Mouse (Mus musculus): ENCODE results near the gene Cacna1h.

Cacna1h gene

DNA sequence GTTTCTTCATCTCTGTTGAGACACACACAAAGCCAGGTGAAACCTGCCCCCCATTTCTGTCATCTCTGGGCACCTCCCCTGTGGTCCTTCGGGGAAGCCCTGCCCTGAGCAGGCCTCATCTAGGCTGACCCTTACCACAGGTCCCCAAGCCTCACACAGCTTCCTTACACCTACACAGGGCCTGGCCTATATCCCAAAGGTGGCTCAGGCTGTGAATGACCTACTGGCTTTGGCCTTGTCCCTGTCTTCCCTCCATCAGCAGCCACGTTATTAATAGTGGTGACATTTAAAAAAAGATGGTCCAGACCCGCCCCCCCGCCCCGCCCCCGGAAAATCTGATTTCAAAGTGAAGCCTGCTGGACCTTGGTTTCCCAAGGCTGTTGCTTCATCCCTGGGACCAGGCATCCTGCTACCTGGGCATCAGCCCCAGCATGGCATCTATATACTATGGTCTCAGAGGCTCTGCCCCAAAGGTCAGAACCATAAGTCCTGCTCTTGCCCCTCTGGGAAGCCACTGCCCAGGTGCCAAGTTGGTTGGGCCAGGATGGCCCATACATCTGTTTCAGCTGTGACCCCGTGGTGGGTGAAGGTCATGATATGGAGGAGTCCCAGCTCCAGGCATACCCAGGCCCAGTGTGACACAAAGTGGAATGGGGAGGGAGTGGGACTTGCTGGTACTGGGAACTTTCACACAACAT is 25.1 kb downstream of the Cacna1h start:
- no peak for DNase-seq (ENCODE audit: low spot score in 2 of 2)

DNA sequence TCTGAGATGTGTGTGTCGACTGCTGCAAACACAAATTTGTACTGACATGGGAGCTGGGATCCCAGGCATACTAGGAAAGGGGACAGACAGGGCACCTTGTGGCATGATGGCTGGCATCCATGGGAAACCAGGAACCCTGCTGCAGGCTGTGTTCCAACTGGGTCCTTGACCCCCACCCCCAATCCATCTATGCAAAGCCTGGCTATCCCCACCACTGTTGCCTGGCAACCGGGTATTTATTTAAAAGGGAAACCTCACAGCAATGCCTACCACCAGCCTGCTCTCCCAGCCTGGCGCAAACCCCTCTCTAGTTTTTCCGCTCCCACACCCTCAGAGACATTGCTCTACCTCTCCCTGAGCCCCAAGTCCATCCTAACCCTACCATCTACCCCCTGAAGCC is 26.2 kb downstream of the Cacna1h start:
- DNase-seq (ENCODE audit: low spot score in 2 of 2), result no peak

DNA sequence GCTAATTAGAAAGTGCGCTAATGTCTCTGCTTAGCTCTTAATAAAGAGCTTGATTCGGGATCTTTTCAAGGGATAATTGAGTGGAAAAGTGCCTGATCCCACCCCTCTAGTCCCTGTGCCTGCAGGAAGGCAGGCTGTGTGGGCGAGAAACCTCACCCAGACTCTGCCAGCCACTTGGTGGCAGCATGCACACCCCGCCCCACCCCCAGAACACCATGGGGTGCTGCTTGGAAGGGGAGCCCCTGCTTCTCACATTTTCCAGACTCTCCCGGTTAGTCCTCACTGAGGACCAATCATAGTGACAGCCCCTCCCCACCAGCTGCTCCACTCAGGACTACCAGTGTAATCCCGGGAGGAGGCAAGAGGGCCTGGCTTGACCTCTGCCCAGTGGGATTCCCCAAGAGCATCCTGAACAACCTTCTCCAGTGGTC is 27.6 kb downstream of the Cacna1h start:
- no peak for DNase-seq (ENCODE audit: low spot score in 2 of 2)

DNA sequence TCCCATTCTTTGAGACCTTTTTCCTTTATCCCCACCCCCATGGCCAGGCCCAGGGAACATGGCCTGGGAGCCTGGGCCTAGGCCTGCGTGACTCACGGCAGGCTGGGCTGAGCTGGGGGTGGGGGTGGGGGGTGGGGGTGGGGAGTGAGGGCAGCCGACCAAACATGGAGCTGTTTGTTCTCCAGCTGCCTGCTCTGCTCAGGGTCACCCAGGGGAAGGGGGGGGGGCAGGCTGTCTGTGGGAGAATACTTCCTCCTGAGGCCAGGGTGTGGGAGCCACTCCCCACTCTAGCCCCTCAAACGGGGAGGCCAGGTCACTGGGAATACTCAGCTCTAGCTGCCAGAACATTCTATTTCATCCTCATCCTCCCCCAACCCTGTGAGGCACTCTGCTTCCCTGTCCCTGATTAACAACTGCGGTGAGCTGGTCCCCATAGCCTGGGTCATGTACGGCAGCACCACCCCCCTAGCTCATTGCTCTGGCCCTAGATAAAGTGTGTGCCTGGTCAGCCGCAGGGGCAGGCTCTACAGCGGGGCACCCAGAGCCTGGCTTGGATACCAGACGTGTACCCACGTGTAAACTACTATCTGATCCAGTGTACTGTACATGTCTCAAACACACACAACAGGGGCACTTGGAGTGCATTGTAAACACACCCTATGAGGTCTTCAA is 28.2 kb downstream of the Cacna1h start:
- no peak for DNase-seq (ENCODE audit: low spot score in 2 of 2)

DNA sequence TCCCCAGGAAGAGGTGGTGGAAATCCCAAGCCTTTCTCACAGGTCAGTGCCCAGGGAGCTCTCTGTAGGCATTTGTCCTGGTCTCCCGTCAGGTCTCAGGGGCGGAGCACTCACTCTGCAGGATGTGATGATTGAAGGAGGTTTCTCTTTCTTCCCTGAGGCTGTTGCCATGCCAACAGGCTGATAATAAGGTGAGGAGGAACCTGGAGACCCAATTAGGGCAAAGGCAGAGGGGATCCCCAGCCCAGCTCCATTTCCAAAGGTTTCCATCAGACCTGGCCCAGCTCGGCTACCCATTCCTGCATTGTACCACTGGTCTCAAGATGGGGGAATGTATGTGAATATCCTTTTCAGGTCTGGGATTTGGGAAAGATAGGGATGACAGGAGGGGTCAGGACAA is 29.4 kb downstream of the Cacna1h start:
- DNase-seq (ENCODE audit: low spot score in 2 of 2), result no peak

DNA sequence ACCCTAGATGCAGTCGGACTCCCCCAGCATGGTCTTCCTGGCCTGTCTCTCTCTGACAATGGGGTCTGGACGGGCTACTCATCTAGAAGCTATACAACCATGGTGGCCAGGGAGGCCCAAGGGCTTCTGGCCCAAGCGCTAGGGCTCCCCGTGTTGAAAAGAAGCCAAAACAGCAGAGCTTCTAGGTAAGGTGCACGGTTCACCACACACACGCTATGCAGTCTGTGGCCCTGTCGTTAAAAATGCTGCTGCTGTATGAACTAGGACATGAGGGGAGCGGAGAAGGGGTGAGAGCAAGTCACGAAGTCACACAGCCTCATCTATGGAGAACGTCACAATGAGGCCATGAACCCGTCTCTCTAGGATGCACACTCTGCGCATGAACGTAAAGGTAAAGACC is 31.4 kb downstream of the Cacna1h start:
- DNase-seq (ENCODE audit: low spot score in 2 of 2), result no peak

DNA sequence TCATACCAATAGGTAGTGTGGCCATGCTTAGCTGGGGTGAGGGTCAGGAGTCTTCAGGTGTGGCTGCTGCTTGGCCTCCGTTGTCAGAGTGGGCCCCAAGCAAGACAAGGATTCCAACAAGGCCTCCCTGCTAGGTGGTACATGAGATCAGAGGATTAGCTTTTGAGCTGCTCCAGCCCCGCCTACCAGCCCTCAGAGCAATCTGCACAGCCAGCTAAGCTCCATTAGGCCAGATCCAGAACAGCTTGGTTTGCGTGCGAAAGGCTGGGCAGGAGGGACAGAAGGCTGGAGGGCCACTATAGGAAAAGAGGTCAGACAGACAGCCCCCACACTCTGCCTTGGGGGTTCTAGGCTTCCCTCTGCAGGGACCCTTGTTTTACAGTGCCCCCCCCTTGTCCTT is 32.1 kb downstream of the Cacna1h start:
- no peak for DNase-seq (ENCODE audit: low spot score in 2 of 2)

DNA sequence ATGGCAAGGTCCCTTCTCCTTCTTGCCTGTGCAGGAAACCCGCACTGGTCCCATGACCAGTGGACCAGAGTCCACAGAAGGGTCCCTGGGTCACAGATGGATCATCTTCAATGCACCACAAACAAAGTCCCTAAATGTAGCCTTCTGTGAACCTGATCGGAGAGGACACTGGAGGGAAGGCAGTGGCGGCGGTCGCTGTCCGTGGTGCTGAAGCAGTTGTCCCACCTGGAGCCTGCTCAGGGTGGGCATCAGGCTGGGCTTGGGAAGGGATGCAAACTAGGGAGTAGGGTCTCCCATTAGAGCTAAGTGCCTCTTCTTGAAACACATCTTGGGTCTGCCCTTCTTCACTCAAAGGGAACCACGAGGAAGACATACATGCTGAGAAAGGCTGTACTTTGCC is 33.1 kb downstream of the Cacna1h start:
- DNase-seq (ENCODE audit: low spot score in 2 of 2), result peak in 1 of 2 experiments; percentile 53

DNA sequence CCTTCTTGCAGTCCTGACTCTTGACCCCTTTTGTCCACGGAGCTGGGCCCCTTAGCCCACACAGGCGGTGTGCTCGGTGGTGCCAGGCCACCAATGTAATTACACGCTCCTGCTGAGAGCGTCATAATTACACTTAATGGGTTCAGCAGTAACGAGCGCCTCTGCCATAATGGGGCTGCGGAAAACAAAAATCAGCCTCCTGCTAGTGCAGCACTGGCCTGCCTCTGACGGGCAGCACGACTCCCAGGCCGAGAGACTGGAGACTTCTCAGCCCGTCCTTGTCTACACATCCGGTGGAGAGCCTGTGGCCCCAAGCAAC is 35.1 kb downstream of the Cacna1h start:
- no peak for DNase-seq (ENCODE audit: low spot score in 2 of 2)

DNA sequence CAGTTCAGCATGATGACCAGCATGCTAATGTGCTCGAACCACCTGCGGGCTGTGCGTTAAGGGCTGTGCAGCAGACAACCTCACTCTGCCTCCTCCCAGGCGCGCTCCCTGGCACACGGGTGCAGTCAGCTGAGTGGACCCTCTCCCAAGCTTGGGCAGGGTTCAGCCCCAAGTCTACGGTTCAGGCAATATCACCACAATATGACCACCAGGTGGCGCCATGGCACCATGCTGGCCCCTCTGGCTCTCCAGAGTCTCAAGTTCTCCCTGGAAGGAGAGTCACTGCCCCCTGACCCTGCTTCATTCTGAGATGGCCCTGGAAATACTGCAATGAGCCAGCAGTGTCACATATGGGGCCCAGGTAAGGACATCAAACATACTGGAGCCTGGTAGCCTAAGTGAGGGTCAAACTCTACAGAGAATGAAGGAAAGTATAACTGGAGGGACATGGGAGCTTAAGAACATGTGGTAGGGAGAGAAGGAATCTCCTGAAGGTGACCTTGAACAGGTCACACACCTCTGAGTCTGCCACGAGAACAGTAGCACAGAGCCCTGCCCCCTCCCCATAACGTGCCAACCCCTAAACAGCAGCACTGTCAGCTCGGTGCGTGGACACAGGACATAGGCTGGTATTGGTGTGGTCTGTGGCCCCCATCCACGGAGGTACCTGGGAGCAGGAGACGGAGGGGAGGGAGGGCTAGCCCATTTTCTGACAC is 35.6 kb downstream of the Cacna1h start:
- peak; percentile 15 to 64 for DNase-seq (ENCODE audit: low spot score in 2 of 2)

DNA sequence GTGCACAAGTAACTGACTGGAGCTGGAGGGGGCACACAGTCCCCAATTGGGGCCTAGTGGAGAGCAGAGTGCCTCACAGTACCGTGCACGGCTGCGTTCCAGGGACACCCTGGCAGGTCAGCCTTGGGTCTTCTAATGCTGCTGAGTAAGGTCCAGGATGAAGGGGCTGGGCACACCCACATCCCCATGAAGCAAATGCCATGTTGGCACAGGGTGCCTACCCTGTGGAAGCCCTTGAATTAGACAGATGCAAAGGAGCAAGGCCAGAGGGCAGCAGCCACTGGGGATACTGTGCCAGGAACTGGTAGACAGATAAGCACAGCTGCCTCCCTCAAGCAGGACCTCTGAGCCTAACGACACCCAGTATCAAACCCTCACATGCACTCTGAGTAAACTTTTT is 39.1 kb downstream of the Cacna1h start:
- no peak for DNase-seq (ENCODE audit: low spot score in 2 of 2)

DNA sequence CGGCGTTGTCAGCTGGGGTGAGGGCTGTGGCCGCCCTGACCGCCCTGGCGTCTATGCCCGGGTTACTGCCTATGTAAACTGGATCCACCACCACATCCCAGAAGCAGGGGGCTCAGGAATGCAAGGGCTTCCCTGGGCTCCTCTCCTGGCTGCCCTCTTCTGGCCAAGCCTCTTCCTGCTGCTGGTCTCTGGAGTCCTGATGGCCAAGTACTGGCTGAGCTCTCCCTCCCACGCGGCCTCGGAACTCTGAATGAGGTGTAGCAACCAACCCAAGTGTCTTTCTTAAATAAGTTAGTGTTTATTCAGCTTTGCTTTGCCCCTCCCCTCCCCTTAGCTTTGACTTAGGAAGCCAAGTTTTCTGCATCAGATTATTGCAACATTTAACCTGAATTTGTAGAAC is 59.6 kb downstream of the Cacna1h start:
- DNase-seq (ENCODE audit: low spot score in 2 of 2), result no peak

DNA sequence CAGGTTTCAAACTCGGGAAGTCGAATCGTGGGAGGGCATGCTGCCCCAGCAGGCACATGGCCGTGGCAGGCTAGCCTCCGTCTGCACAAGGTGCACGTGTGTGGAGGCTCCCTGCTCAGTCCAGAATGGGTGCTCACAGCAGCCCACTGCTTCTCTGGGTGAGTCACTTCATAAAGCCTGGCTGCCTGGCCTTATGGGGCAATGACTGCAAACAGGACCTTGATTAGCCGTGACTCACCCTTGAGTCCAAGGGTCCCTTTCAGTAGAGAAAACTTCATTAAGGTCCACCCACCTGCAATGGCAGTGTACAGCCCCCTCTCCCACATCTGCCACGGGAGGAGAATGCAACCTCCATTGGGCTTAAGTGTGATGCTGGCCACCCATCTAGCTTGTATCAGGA is 61.1 kb downstream of the Cacna1h start:
- DNase-seq (ENCODE audit: low spot score in 2 of 2), result no peak

DNA sequence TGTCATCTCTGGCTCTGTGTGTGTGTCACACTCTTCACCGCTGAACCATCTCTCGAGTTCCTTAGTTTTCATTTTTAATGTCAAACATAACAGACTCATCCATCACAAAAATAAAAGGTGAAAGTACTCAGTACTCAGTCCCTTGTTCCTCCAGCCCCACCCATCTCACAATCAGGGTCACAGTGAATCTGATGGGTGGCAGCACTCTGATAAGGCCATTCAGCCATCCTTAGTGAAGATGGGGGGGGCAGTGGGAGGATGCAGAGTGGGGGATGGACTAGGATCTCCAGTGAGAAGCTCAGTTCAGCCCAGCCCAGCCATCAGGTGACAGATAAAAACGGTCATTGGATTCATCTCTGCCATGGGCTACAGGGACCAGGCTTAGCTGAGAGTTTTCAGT is 64.6 kb downstream of the Cacna1h start, which contains the start of gene Tpsg1:
TSS of gene Tpsg1 (plus strand) at position 301 of the 400 bp plus-strand sequence.
- DNase-seq (ENCODE audit: low spot score in 2 of 2), result no peak

DNA sequence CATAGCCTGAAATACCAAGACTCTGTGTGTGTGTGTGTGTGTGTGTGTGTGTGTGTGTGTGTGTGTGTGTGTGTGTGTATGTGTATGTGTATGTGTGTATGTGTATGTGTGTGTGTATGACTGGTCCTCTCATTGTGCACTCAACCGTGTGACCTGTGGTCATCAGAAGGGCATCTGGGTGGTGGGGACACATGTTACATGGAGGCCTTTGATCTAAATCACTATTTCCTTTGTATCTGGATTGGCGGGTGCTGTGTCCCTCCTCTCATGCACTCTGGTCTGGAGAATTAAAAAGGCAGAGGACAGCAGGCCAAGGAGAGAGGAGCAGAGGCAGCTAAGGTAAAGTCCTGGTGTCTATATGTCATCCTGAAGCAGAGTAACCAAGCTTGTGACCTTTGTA is 67.6 kb downstream of the Cacna1h start, which contains the start of gene Tpsb2:
TSS of gene Tpsb2 (plus strand) at position 301 of the 400 bp plus-strand sequence.
- no peak for DNase-seq (ENCODE audit: low spot score in 2 of 2)

DNA sequence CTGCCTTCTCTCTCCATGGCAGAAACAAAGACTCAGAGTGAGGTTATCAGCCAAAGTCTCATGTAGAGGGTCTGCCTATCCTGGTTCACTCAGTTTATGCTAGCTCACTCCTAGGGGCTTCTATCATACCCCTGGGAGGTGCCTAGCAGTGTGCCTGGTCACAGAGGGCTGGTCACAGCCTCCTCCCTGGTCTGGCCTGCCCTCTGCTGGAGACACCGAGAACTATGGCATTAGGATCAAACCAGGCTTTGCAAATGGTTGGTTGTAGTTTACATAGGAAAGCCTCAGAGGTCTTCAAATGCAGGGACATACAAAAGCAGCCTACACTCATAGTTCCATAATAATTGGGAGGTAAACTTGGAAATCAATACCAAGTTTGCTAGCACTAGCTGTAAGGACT is 69.9 kb downstream of the Cacna1h start:
- DNase-seq (ENCODE audit: low spot score in 2 of 2), result peak in 1 of 2 experiments; percentile 40

DNA sequence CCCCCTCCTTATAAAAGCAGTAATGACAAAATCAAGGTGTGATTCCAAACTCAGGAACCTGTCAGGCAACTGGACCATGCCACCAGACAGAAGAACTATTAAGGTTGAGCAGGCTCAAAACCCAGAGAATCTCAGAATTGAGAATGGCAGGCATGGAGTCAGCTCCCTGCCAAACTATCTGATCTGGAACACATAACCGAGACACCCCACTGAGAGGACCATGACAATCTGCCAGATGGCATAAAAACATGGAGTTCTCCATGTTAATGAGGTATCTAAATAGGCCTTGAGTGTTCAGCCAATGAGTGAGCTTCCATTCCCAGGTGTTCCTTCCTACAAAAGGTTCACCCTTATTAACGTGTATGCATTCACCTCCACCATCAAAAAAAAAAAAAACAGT is 72.3 kb downstream of the Cacna1h start:
- no peak for DNase-seq (ENCODE audit: low spot score in 2 of 2)

DNA sequence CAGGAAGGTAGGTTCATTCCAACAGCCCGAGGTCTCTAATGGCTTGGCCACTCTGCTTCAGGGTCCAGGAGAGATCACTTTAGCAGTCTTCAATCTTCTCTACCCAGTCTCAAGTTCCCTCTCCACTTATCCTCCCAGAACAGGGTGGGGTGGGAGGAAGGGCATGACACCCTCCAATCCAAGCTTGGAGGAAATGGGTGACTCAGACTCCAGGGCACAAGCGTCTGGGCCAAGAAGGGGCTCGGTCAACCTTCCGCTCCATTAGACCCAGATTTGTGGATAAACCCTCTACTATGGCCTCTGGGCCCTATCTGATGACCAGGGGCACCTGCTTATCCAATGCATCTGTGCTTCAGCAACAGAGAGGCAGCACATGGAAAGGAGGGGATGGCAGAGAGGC is 88.1 kb downstream of the Cacna1h start, which contains the start of gene Tpsab1:
TSS of gene Tpsab1 (minus strand) at position 101 of the 400 bp plus-strand sequence.
- DNase-seq (ENCODE audit: low spot score in 2 of 2), result no peak

DNA sequence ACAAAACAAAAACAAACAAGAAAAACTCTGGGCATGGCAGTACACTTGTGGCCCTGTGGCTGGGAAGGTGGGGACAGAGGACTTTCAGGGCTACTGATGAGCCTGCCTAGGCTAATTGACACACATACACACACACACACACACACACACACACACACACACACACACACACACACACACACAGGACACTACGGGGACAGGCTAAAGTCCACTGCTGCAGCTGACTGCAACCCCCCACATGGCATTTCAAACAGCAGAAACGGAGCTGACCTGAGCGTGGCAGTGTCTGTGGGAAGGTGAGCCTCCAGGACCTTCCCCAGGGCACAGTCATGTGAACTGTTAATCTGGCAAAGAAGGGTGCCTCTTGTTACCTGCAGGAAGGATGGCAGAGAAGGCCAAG is 92.1 kb downstream of the Cacna1h start:
- DNase-seq (ENCODE audit: low spot score in 2 of 2), result no peak

DNA sequence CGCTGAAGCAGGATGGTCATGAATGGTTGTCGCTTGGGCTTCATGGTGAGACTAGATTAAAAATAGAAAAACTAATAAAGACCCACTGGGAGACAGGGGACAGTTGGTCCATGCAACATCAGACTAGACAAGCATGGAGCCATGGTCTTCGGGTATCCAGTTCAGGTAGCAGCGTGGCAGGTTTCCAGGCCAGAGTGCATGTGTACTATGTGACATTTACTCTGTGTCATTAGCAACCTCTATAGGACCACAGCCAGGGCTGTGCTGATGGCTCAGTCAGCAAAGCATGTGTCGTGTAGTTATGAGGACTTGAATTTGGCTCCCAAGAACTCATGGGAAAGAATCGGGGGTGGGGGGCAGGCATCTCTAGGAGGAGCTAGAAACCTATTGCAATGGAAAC is 93.6 kb downstream of the Cacna1h start:
- DNase-seq (ENCODE audit: low spot score in 2 of 2), result no peak

DNA sequence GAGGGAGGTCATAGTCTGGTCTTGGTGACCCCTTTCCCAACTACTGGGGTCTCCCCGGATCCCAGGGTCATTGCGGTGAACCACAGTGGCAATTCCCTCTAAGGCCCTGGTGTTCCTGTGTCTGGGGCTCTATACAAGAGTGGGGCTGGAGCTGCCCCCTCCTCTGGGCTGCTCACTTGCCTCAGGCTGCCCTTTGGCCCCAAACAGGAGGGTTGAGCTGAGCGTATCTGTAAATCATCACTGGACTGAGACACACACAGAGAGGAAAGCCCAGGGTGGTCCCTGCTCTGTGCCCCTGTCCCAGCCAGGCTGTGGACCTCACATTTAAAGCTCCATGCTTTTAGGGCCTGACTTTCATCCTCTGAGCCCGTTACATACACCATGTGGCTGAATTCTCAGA is 95.4 kb downstream of the Cacna1h start:
- DNase-seq (ENCODE audit: low spot score in 2 of 2), result no peak

DNA sequence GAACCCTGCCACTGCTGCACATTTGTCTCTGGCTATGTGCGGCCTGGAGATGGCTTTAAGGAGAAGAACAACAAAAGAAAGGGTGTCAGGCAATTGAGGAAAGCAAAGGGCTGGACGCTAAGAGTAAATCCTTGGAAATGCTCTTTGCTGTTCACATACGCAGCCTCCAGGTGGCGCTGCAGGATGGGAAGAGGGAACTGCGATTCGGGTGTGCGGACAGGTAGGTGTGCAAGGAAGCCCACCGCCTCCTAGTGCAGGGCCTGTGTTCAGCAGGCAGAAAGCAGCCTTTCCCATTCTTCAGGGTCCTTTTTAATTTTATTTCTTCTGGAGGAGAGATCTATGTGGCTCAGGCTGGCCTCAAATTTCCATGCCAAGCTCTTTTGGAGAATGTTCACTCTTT is 99.6 kb downstream of the Cacna1h start:
- peak; percentile 10 to 66 for DNase-seq (ENCODE audit: low spot score in 2 of 2)

DNA sequence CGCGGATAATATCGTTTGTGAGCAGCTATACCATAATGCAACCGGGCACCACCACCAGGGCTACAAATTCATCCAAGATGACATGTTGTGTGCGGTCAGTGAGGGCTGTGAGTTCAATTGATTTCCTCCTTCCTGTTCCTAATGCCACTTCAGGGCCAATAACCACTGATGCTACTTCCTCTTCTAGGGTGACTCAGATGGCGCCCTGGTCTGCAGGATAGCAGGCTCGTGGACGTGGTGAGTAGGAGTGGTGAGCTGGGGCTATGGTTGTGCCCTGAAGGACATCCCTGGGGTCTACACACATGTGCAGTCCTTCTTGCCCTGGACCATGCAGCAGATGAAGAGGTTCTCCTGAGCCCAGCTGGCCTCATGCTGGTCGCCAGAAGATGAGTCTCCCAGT is 101.3 kb downstream of the Cacna1h start:
- no peak for DNase-seq (ENCODE audit: low spot score in 2 of 2)

Data from thymus, postnatal 10 days (tissue).